Comparison of ENCODE assay signal across 8 mouse cellular contexts in genomic region chr4:41502986-41503412, GRCm38 (mm10). TPM values are rescaled to one million over a fixed set of nuclear protein-coding genes. Genes with fewer than 3 reads are reported as not detected.
A peak's percentile ranks its signal among the peaks of the same experiment; 100 is the strongest.
DNase-seq lines count a peak whose midpoint lies in the region; ATAC-seq and TF ChIP-seq lines count a peak whose summit lies in the region.

AI464131 (minus strand) TSS chr4:41503076.

- no peaks in the 10 kb centered on the region for H3K9me3 ChIP-seq in embryonic facial prominence, embryonic 15.5 days (replicated peaks)
- H3K9me3 ChIP-seq in limb, embryonic 13.5 days, result no peaks in the 10 kb centered on the region
- no peaks in the 10 kb centered on the region for H3K9me3 ChIP-seq in midbrain, embryonic 16.5 days (replicated peaks; ENCODE audit: control insufficient read depth, low read length, poor library complexity, severe bottlenecking)

- peak within 1 kb of the TSS; percentile 65 for H3K4me2 ChIP-seq in embryonic facial prominence, embryonic 15.5 days (replicated peaks)
- peak within 1 kb of the TSS; percentile 68 for H3K4me2 ChIP-seq in limb, embryonic 13.5 days (replicated peaks)
- H3K4me2 ChIP-seq in midbrain, embryonic 16.5 days (ENCODE audit: low read length), result peak within 1 kb of the TSS; percentile 55

- H3K27ac ChIP-seq in bone marrow macrophage, adult 2 months (ENCODE audit: insufficient read depth, low read depth, low read length), result no peak within 1 kb of the TSS
- peak within 1 kb of the TSS; percentile 68 for H3K27ac ChIP-seq in embryonic facial prominence, embryonic 15.5 days (replicated peaks)
- 0 out of 2 replicates have a peak within 1 kb of the TSS, but pooled peaks have one; percentile 29 for H3K27ac ChIP-seq in limb, embryonic 13.5 days
- H3K27ac ChIP-seq in midbrain, embryonic 16.5 days (ENCODE audit: low read length), result peak within 1 kb of the TSS; percentile 36

- TF ChIP-seq CTCF in bone marrow macrophage, adult 2 months (IDR thresholded peaks at IDR 0.05; ENCODE audit: low read depth, low read length), result no peak

- H3K4me3 ChIP-seq in bone marrow macrophage, adult 2 months (ENCODE audit: insufficient read depth, low read length), result peak within 1 kb of the TSS; percentile 46
- H3K4me3 ChIP-seq in embryonic facial prominence, embryonic 15.5 days (replicated peaks), result peak within 1 kb of the TSS; percentile 46
- H3K4me3 ChIP-seq in limb, embryonic 13.5 days, result peak within 1 kb of the TSS; percentile 43
- peak within 1 kb of the TSS; percentile 31 for H3K4me3 ChIP-seq in midbrain, embryonic 16.5 days (ENCODE audit: low read depth, low read length)

- H3K4me1 ChIP-seq in bone marrow macrophage, adult 2 months (ENCODE audit: control insufficient read depth, insufficient read depth, low read length), result peaks cover 3% of the 10 kb centered on the region
- H3K4me1 ChIP-seq in embryonic facial prominence, embryonic 15.5 days, result peaks cover 59% of the 10 kb centered on the region
- H3K4me1 ChIP-seq in limb, embryonic 13.5 days, result peaks cover 41% of the 10 kb centered on the region
- H3K4me1 ChIP-seq in midbrain, embryonic 16.5 days (ENCODE audit: control insufficient read depth, insufficient read depth, low read length), result peaks cover 17% of the 10 kb centered on the region; the same call in 1 of the 2 replicates

- peaks cover 40% of the 10 kb centered on the region for H3K27me3 ChIP-seq in embryonic facial prominence, embryonic 15.5 days
- peaks cover 76% of the 10 kb centered on the region for H3K27me3 ChIP-seq in limb, embryonic 13.5 days
- H3K27me3 ChIP-seq in midbrain, embryonic 16.5 days (ENCODE audit: control insufficient read depth, insufficient read depth, low read depth, low read length), result peaks cover 33% of the 10 kb centered on the region

- H3K9ac ChIP-seq in embryonic facial prominence, embryonic 15.5 days, result no peak within 1 kb of the TSS
- H3K9ac ChIP-seq in limb, embryonic 13.5 days, result peak within 1 kb of the TSS; percentile 64
- peak within 1 kb of the TSS; percentile 42 for H3K9ac ChIP-seq in midbrain, embryonic 16.5 days (ENCODE audit: low read depth, low read length)

- H3K36me3 ChIP-seq in embryonic facial prominence, embryonic 15.5 days, result no peaks in the 10 kb centered on the region
- H3K36me3 ChIP-seq in limb, embryonic 13.5 days, result no peaks in the 10 kb centered on the region
- H3K36me3 ChIP-seq in midbrain, embryonic 16.5 days (ENCODE audit: control insufficient read depth, insufficient read depth, low read length), result no peaks in the 10 kb centered on the region; the same call in 1 of the 2 replicates

- 1% methylated on average over 18 of the region's 18 CpGs for WGBS in embryonic facial prominence, embryonic 15.5 days
- 2% methylated on average over 18 of the region's 18 CpGs for WGBS in limb, embryonic 13.5 days
- under 1% methylated on average over 18 of the region's 18 CpGs for WGBS in midbrain, embryonic 16.5 days

- peak; percentile 92 for ATAC-seq in embryonic facial prominence, embryonic 15.5 days (ENCODE audit: insufficient number of reproducible peaks, low FRiP score, low TSS enrichment, low read depth)
- ATAC-seq in limb, embryonic 13.5 days (ENCODE audit: low FRiP score, low read depth), result peak; percentile 91
- ATAC-seq in midbrain, embryonic 16.5 days, result peak; percentile 88

- peak; percentile 82 for DNase-seq in 416B (ENCODE audit: low read depth)
- peak; percentile 96 for DNase-seq in heart, adult 8-10 months (ENCODE audit: low spot score)
- peak; percentile 99 for DNase-seq in kidney, adult 9 months
- DNase-seq in spleen, postnatal 10 days (ENCODE audit: low spot score in 2 of 2), result peak; percentile 47 to 87

- TF ChIP-seq POLR2A in bone marrow macrophage, adult 2 months (IDR thresholded peaks at IDR 0.05; ENCODE audit: borderline replicate concordance, low read depth, low read length), result no peak

RNA-seq across cellular contexts. Expression of gene AI464131, which starts in this region (rescaled TPM):
- polyA plus RNA-seq in bone marrow macrophage, adult 2 months (2012; ENCODE audit: insufficient read depth, insufficient read length, missing spikeins), result 0.39 and 0.69 TPM in 2 replicates
- 7.6 and 7.7 TPM in 2 replicates for polyA plus RNA-seq in embryonic facial prominence, embryonic 15.5 days (2015; fragmentation: Nextera tagmentation; extraction: Ambion mirVana)
- 10 to 100 TPM; 12.6 to 16.0 (median 13.7) TPM for total RNA-seq in heart, adult 8-10 months (2022)
- polyA plus RNA-seq in limb, embryonic 13.5 days (2015; fragmentation: Nextera tagmentation; extraction: Ambion mirVana), result 3.8 and 4.1 TPM in 2 replicates
- 7.4 and 11.6 TPM in 2 replicates for polyA plus RNA-seq in midbrain, embryonic 16.5 days (2015; fragmentation: Nextera tagmentation; extraction: Ambion mirVana)
